Mouse (Mus musculus): ENCODE measurements around the gene Tespa1. TPM values are rescaled to one million over a fixed set of nuclear protein-coding genes. Genes with fewer than 3 reads are reported as not detected.

The Tespa1 gene
- total RNA-seq, 1 experiment from 2014 or later = 123 TPM

Other genes with a start within 250 kb of the Tespa1 start
- not detected in 2 replicates for gene Olfr823, start 207.5 kb upstream of the Tespa1 start, total RNA-seq (2017)
- gene Olfr824, start 192.9 kb upstream of the Tespa1 start, total RNA-seq (2017) = not detected in 2 replicates
- not detected in 2 replicates for gene Olfr825, start 156.1 kb upstream of the Tespa1 start, total RNA-seq (2017)
- not detected in 2 replicates for gene Olfr826, start 138.7 kb upstream of the Tespa1 start, total RNA-seq (2017)
- gene Olfr827, start 108.5 kb upstream of the Tespa1 start, total RNA-seq (2017) = not detected in 2 replicates
- gene Neurod4, start 42.6 kb upstream of the Tespa1 start, total RNA-seq (2017) = 0.44 TPM in 1 of 2 replicates, not detected in the other
- gene Vmn2r84, start 71.5 kb downstream of the Tespa1 start, total RNA-seq (2017) = under 0.01 and 0.10 TPM in 2 replicates
- not detected in 2 replicates for gene Vmn2r85, start 106.8 kb downstream of the Tespa1 start, total RNA-seq (2017)
- not detected in 2 replicates for gene Vmn2r86, start 133.2 kb downstream of the Tespa1 start, total RNA-seq (2017)
- gene Vmn2r87, start 174.5 kb downstream of the Tespa1 start, total RNA-seq (2017) = not detected in 2 replicates

Data from hematopoietic stem cell, adult 5-6 weeks (primary cell).